Mouse (Mus musculus) gonadal fat pad, adult 2 months (tissue): ENCODE data around the gene Ugt1a10. TPM values are rescaled to one million over a fixed set of nuclear protein-coding genes. Genes with fewer than 3 reads are reported as not detected.

Experiments used
- DNase-seq: peaks from one replicate; pipeline ENCODE4 v3.0.0-alpha.2; 2012; ENCODE audit warnings: low read depth
- polyA plus RNA-seq: library from polyadenylated mRNA; depleted of rRNA; stranded (reverse); fragments of >200 nt; gene quantifications from 2 replicates; pipeline ENCODE4 v1.2.3, GENCODE M21; 2012

Ugt1a10 gene
- polyA plus RNA-seq, 1 experiment, result not detected

GRCm38 (mm10) chr1:88253540-88253939 lies 198.4 kb downstream of the Ugt1a10 start:
- no peak for DNase-seq

- DNase-seq, result no peak
Measured at GRCm38 (mm10) chr1:88254793-88255465, 199.7 kb downstream of the Ugt1a10 start.

GRCm38 (mm10) chr1:88255466-88255857 lies 200.3 kb downstream of the Ugt1a10 start:
- DNase-seq, result no peak

GRCm38 (mm10) chr1:88255989-88256754 lies 201.0 kb downstream of the Ugt1a10 start:
- DNase-seq, result no peak

GRCm38 (mm10) chr1:88256886-88257663 lies 201.9 kb downstream of the Ugt1a10 start:
- DNase-seq, result no peak

GRCm38 (mm10) chr1:88257681-88258080 lies 202.5 kb downstream of the Ugt1a10 start:
- no peak for DNase-seq

GRCm38 (mm10) chr1:88258361-88258760 lies 203.2 kb downstream of the Ugt1a10 start:
- no peak for DNase-seq

- DNase-seq, result no peak
Measured at GRCm38 (mm10) chr1:88258881-88259642, 203.9 kb downstream of the Ugt1a10 start.

GRCm38 (mm10) chr1:88259643-88260024 lies 204.4 kb downstream of the Ugt1a10 start:
- DNase-seq, result no peak

- DNase-seq, result no peak
Measured at GRCm38 (mm10) chr1:88260114-88260513, 204.9 kb downstream of the Ugt1a10 start.

- DNase-seq, result no peak
Measured at GRCm38 (mm10) chr1:88260604-88261377, 205.6 kb downstream of the Ugt1a10 start.

GRCm38 (mm10) chr1:88261706-88262105 lies 206.5 kb downstream of the Ugt1a10 start:
- DNase-seq, result no peak

GRCm38 (mm10) chr1:88262255-88262654 lies 207.1 kb downstream of the Ugt1a10 start:
- no peak for DNase-seq

GRCm38 (mm10) chr1:88262961-88263360 lies 207.8 kb downstream of the Ugt1a10 start:
- no peak for DNase-seq

GRCm38 (mm10) chr1:88263778-88264177 lies 208.6 kb downstream of the Ugt1a10 start:
- no peak for DNase-seq

- no peak for DNase-seq
Measured at GRCm38 (mm10) chr1:88264237-88264868, 209.2 kb downstream of the Ugt1a10 start.

GRCm38 (mm10) chr1:88264869-88265240 lies 209.7 kb downstream of the Ugt1a10 start:
- no peak for DNase-seq

GRCm38 (mm10) chr1:88266123-88266522 lies 210.9 kb downstream of the Ugt1a10 start:
- no peak for DNase-seq

GRCm38 (mm10) chr1:88267489-88267888 lies 212.3 kb downstream of the Ugt1a10 start:
- DNase-seq, result no peak

- DNase-seq, result no peak
Measured at GRCm38 (mm10) chr1:88268070-88268469, 212.9 kb downstream of the Ugt1a10 start.
